Mouse (Mus musculus): Measurements from ENCODE around the gene Ccin.

Gene Ccin

DNA sequence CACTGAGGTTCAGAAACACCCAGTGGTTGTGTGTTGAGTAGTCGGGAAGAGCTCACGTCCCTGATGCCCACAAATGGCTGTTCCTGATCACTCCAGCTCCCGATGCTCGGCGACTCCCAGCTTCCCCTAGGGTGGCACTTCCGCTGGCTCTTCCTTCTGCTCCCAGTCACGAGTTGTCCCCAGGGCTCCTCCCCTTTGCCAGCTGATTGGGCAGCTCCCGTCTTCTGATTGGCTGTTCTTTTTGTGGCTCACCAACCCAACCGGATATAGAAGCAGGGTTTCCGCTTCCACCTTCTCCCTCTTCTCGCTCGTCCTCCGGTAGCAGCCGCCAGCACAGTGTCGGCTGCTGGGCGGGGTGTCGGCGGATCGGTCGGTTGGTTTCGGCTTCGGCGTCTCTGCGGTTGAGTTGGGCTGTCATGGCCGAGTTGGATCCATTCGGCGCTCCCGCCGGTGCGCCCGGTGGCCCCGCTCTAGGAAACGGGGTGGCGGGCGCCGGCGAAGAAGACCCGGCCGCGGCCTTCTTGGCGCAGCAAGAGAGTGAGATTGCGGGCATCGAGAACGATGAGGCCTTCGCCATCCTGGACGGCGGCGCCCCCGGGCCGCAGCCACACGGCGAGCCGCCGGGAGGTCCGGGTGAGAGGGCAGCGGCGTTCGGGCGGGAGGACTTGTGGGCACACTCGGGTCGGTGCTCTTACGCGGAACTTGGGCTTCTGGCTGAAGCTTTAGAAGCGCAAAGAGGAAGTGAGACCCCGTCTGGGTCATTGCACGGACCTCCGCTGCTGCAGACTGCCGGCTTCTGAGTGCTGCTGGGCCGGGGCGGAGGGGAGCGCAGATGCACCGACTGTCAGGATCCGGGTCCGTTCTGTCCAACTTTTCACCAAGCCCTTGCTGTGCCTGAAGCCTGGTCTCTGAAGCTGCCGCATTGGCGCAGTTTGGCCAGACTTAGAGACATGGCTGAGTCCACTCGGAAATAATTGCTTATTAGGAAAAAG lies 29.4 kb downstream of the Ccin start:
- CTCF ChIA-PET = interaction anchor here (0.6 kb wide), 1 partner anchor 48 kb away, joined by 4 read pairs; no protein-coding TSS in a partner anchor

DNA sequence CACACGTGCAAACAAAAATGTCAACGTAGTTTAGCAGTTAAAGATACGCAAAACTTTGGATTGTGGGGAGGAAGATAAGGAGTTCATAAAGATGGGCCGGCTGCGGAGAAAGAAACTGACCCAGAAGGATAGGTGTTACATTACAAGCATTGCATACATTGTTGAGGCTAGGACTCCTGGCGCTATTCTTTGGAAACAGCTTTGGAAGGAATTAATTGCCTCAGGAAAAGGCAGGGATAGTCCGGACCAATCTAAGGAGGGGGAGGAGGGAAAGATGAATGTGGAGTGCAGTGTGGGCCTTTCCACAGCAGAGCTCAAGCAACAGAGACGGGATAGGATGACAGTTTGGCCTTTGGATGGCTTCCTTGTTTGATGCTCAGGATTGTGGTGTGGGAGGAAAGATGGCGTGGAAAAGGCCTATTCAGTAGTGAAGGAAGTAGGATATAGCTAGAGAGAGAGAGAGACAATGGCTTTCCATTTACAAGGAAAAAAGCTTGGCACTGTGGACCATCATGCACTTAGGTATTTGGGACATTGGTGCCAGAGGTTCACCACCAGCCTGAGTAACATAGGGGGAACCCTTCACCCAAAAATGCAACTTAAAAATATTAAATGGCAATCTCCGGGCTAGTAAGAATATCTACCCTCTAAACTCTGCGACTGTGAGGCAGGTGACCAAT lies 30.2 kb downstream of the Ccin start:
- CTCF ChIA-PET = interaction anchor here (0.6 kb wide), 1 partner anchor 76 kb away, joined by 3 read pairs; no protein-coding TSS in a partner anchor

DNA sequence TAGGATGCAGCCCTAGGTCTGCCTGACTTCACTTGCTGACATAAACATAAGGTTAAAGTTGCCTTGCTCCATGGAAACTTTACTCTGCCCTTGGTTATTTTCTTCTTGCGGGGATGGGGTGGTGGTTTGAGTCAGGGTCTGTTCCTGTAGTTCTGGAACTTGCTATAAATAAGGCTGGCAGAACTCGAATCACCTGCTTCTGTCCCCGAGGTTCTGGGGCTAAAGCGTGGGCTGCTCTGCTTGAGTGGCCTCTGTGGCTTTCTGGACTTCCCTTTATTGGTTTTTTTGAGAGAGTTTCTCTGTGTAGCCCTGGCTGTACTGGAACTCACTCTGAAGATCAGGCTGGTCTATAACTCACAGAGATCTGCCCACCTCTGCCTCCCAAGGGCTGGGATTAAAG lies 32.8 kb downstream of the Ccin start:
- CTCF ChIA-PET = no interaction called here

DNA sequence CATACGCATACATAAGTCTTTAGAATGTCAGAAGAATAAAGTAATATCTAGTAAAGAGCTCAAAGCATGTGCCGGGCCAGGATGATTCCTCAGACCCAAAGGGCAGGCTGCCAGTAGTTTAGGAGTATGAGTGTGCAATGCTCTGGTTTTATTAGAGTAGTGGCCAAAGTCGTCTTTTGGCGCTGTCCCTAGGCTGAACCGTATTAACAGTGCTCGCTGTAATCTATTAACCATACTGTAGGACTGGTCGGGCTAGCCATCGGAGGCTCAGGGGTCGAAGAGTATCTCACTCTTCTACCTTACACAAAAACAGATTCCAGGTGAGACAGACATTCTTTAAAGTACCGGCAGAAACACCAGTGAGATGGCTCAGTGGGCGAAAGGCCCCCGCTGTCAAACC lies 33.5 kb downstream of the Ccin start:
- CTCF ChIA-PET = interaction anchor here (0.5 kb wide), 1 partner anchor 46 kb away, joined by 16 read pairs; no protein-coding TSS in a partner anchor

DNA sequence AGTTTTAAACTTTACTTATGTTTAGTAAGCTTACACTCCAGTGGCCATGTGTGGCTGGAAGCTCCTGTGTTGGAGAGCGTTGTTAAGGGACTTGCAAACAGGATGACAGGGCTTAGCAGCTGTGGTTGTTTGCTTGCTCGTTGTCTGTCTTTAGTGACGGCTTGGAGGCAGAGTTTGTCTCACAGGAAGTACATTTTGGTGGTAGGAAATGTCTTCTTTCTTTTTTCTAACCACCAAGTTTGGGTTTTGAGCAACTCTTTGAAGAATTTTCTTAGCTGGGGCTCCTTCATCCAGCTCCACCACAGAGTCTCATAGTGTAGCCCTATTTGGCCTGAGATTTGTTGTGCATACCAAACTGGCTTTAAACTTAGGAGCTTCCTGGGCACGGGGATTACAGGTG lies 39.0 kb downstream of the Ccin start:
- CTCF ChIA-PET = no interaction called here

DNA sequence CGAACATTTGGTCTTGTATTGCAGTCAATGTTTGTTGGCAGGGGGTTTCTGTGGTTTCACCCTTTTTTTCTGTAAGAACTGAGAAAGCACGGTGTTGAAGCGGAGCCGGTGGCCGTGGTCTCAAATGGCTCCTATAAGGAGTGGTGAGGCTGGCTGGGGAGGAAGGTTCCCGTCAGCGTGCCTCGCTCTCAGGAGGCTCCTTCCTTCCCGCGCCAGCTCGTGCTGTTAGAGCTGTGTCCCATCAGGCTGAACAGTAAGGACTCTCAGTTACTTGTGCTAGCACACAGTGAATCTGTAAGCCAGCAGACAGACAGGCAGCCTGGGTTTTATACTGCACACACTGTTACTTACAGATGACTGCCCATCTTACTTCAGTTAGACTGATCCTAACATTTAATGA lies 39.5 kb downstream of the Ccin start:
- CTCF ChIA-PET = no interaction called here

DNA sequence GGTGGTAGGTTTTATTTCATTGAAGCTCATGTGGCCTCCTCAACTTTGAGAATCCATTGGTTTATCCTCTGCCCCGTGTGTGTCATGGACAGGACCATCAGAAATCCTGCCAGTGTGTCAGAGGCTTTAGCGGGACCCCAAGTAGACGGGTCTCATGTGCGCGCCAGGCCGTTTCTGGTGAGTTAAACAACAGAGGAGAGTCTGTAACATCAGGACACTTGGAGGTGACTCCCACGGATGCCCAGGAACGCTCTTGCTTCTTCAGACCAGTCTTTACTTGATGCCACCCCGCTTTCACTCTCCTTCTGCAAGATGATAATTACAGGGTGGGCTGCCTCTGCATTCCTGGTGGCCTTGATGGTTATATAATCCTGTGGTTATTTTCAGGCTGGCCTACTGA lies 40.4 kb downstream of the Ccin start:
- CTCF ChIA-PET = no interaction called here

DNA sequence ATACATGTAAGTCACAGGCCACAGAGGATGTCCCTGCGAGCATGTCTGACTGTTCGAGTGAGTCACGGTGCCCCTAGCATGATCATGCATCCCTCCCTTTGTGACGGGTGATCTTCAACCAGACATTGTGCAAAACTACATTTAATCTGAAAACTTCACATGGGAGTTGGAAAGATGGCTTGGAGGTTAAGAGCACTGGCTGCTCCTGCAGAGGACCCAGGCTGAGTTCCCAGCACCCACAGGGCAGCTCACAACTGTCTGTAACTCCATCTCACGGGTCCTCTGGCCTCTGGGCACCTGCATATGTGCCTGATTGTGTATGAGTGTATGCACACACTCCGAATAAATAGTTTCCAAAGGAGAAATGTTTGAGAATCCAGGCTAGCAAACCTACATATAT lies 41.0 kb downstream of the Ccin start:
- CTCF ChIA-PET = no interaction called here

DNA sequence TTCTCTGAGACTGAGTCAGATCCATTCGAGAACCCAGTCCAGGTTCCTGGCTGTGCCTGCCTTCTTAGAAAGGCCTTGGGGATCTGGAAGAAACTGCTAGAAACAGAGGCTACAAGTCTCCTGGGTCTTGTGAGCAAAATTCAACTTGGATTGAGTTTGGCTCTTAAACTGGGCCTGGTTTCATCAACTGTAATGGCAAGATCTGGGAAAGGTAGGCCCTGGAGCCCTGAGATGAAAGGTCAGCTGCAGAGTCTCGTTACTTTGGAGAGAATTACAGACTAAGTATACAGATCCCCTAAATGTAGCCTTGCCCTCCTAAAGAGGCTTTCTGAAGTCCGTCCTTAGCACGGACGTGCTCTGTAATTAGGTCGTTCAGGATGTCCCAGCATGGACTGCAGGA lies 42.3 kb downstream of the Ccin start:
- CTCF ChIA-PET = interaction anchor here (0.6 kb wide), 1 partner anchor 179 kb away, joined by 3 read pairs; no protein-coding TSS in a partner anchor

DNA sequence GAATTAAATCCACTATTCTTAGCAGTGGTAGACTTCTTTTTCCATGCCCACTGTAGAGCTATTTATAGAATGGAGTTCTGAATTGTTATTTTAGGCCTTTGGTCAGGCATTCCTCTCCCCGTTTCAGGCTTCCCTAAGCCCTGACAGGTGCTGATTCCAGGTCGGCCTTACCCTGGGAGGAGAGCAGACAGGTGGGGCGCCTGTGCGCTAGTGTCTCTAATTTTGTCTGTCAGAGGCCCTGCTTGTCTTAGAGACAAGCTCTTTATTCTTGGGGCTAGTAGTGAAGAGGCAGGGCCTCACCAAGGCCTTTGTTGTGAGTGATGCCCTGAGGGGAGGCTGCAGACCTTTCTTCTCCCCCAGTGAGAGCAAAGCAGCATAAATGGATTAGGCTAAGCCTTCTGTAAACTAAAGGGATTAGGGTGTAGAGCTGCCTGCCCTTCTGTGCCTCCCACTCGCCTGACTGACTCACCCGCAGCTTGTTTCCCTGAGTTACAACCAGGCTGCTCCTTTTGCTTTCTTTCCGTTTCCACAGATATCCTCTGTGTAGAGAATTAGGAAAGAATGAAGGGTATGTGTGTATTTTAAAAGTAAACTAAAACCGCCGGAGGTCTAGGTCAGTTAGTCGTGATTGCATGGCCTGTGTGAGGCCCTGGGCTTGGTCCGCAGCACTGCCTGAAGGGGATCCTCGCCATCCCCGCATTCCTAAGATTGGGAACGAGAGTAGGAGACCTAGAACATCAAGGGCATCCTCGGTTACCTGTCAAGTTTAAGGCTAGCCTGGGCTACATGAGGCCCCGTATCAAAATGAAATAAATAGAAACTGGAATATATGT lies 45.2 kb downstream of the Ccin start:
- CTCF ChIA-PET = no interaction called here

DNA sequence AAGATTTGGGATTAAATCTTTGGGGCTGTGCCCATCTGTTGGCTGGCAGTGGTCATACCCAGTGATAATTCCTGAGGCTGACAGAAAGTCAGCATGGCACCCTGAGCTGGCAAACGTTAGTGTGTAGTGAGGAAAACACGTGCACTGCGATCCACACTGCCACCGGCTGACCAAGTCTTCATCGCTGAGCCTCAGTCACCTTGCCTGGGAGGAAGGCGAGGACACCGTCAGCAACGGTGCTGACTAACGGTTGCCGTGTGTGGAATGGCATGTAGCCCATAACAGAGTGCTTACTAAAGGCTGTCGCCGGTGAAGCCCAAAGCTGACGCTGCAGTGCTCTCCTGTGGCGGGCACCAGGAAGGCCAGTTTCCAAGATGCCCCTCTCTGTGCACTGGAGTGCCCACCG lies 46.4 kb downstream of the Ccin start:
- CTCF ChIA-PET = no interaction called here

DNA sequence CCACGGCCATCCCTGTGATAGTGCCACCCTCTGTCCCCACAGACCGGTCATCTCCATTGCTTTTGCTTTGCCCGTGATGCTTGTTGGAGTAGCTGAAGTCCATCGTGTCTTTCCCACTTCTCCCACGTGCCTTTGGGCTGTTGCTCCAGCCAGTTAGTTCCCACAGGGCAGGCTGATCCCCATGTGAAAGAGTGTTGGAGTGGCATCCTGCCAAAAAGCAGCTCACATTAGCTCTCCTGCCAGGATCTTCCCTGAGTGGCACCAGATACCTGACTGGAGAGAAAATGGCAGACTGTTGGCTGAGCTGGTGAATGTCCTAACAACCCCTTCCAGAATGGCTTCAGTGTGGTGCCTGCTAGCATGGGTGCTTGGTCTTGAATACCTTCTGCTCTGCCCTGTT lies 48.2 kb downstream of the Ccin start:
- CTCF ChIA-PET = no interaction called here
